Mouse (Mus musculus) forelimb bud, embryonic 11.5 days (tissue): Measurements from ENCODE around the gene Lrrc42.

ENCODE experiments used
- DNase-seq: peaks from one replicate; pipeline ENCODE4 v3.0.0-alpha.2; 2012; ENCODE audit warnings: low read depth, low spot score

Gene Lrrc42

DNA sequence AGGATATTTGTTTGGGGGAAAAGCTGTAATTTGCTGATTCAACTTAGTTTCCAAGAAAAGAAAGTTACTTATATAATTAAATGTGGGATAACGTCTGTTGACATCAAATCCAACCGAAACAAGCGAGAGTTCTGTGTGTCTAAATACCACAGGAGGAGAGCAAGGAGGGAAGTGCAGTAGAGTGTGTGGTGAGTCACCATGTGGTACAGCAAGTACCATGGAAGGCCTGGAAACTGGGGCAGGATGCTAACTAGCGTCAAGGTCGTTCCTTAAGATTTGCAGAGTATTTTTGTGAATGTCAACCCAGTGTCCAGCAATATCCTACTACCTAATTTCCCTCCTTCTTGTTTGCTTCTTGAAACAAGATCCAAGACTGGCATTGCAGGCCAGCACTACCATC is 55.3 kb downstream of the Lrrc42 start:
- DNase-seq = no peak

DNA sequence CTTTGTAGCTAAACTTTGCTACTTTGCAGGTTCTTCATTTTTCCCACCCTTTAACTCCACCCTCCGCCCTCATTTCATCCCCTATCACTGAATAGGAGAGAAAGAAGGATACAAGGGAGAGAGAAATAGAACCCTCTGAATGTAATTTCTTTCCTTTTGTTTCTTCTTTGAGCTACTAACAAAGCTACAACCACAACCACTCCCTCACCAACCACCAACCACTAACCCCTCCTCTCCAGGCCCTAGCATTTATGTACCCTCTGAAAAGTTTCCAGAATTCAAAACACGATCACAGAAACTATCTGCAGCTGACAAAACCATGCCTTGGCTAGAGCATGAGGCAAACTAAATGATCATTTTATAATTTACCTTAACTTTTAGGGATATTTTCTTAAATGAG is 56.9 kb downstream of the Lrrc42 start:
- DNase-seq = no peak

DNA sequence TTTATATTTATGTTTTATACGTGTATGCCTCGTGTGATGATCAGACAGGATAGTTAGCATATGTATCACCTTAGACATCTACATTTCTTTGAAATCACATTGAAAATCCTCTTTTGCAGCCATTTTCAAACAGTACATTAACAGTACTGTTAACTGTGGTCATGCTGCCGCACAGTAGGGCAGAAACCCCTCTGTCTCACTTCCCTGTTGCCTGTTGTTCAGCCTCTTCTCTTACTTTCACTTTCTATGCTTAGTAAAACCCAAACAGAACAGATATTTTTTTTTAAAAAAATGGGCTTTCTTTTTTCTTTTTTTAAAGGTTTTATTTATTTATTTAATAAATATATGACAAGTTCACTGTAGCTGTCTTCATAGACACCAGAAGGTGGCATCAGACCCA is 59.5 kb downstream of the Lrrc42 start:
- no peak for DNase-seq

DNA sequence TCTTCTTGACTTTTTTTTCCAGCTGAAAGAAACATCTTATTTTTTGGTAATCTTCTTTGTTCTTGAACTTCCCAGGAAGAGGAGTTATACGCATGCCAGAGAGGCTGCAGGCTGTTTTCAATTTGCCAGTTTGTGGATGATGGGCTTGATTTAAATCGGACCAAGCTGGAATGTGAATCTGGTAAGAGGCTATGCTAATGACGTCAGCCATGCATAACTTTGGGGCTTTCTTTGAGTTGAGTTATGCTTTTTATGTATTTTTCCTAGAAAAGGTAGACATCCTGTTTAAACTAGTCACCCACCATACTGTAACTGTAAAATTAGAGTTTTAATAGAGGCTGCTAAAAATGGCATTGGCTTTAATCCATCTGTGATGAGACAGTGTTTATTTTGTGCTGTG is 67.6 kb downstream of the Lrrc42 start:
- peak; percentile 55 for DNase-seq
